Mouse (Mus musculus): ENCODE data around the gene Rasl12.

Rasl12 gene

GRCm38 (mm10) chr9:65392638-65393364 lies 5.5 kb upstream of the Rasl12 start:
- DNase-seq (ENCODE audit: low spot score): peak; percentile 32

DNA sequence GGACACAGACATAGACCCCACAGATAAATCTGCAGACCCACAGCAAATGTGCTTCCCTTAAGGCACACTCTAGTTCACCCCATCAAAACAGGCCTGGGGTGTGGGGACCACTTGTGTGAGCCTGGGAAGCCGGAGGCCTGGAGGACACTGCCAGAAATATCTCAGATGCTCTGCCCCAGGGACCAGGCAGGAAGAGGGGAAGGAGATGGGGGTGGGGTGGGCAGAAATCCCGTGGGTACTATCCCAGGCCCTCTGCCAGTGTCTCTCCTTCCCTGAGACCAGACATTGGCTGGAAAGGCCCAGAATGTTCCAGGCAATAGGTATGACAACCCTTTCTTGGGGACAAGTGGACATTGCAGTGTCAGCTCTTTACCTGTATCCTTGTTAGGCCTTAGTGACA lies 4.7 kb upstream of the Rasl12 start:
- no peak for DNase-seq (ENCODE audit: low spot score)

- DNase-seq (ENCODE audit: low spot score): no peak
Measured at GRCm38 (mm10) chr9:65394360-65394759, 3.9 kb upstream of the Rasl12 start.

DNA sequence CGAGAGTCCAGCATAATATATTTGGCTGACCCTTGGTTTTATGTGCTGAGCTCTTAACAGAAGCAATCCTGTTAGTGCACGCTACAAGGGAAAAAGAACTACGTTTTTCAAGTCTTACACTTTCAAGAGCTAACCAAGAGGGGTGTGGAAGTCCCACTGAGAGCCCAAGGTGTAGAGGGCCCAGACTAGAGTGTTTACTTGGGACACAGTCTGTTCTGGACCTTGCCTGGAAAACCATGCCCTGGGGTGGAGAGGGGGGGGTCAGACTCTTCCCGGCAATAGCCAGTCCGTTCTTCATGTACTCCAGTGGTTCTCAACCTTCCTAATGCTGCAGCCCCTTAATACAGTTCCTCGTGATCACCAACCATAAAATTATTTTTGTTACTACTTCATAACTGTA lies 1.6 kb downstream of the Rasl12 start:
- no peak for DNase-seq (ENCODE audit: low spot score)

- no peak for DNase-seq (ENCODE audit: low spot score)
Measured at GRCm38 (mm10) chr9:65404331-65405183, 6.3 kb downstream of the Rasl12 start.

DNA sequence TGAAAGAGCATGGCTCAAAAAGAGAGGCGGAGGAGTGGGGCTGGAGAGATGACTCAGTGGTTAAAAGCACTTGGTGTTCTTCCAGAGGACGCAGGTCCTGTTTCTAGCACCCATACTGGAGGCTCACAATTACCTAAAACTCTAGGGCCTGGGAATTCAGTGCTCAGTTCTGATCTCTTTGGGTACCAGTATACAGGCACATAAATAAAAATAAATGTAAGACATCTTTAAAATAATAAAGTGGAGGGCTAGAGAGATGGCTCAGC lies 6.8 kb downstream of the Rasl12 start:
- DNase-seq (ENCODE audit: low spot score): no peak

DNA sequence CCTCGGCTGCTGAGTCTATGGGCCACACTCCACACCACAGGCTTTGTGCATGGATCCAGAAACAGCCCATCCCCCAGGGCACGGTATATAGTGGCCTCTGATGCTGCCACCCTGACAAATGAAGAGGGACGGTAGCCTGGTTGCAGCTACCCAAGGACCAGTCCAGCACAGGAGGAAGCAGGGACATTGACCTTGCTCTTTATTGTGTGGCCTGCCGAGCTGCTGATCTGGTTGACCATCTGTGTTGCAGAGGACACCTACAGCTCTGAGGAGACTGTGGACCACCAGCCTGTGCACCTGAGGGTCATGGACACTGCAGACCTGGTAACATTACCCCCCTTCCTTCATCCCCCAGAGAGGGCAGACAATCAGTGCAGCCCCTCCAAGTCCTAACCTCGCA lies 9.0 kb downstream of the Rasl12 start:
- no peak for DNase-seq (ENCODE audit: low spot score)

GRCm38 (mm10) chr9:65407861-65408260 lies 9.6 kb downstream of the Rasl12 start:
- no peak for DNase-seq (ENCODE audit: low spot score)

- no peak for DNase-seq (ENCODE audit: low spot score)
Measured at GRCm38 (mm10) chr9:65408871-65409295, 10.6 kb downstream of the Rasl12 start.

GRCm38 (mm10) chr9:65410378-65410777 lies 12.1 kb downstream of the Rasl12 start:
- DNase-seq (ENCODE audit: low spot score): no peak

DNA sequence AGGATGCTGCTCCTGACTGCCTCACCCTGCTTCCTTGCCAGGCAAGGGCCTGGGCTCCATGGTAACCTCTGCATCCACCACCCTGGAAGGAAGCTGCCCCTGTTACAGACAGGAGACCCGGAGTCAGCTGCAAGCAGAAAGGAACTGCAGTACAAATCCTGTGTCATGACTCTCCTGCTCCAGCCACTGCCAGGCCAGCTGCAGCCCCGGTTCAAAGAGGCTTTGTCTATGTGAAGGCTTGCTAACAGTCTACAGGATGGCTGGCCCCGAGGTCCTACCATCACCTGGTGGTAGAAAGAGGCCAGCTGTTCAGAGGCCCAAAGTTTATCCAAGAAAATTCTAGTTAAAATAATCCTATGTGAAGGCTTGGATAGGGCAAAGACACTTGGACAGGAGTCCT lies 13.0 kb downstream of the Rasl12 start:
- DNase-seq (ENCODE audit: low spot score): no peak

DNA sequence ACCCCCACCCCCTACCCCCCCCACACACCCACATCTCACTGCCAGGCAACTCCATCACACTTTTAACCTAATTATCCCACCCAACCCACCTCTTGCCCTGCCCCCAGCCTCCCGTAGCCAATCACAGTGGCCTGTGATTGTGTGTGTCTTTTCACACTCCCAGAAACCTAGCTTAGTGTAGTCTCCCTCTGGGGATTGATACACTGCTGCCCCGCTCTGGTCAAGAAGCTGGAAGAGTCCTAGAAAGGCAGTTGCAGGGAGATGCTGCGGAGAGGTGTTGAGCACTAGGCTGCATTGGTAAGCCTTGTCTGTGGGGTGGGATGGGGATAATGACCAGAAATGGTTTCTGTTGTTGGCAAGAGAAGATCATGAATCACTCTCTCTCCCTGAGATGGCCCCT lies 19.4 kb downstream of the Rasl12 start:
- DNase-seq (ENCODE audit: low spot score): no peak

DNA sequence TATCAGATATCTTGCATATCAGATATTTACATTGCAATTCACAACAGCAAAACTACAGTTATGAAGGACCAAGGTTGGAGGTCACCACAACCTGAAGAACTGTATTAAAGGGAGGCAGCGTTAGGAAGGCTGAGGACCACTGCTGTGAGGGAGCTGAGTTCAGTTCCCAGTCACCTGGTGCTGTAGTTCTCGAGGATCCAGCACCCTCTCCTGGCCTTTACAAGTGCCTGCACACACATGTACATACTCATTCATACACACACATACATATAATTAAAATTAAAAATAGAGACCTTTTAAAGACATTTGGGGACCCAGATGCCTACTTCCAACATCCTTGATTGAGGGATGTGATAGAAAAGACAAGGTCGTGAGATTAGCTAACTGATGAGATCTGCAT lies 21.3 kb downstream of the Rasl12 start:
- DNase-seq (ENCODE audit: low spot score): no peak

DNA sequence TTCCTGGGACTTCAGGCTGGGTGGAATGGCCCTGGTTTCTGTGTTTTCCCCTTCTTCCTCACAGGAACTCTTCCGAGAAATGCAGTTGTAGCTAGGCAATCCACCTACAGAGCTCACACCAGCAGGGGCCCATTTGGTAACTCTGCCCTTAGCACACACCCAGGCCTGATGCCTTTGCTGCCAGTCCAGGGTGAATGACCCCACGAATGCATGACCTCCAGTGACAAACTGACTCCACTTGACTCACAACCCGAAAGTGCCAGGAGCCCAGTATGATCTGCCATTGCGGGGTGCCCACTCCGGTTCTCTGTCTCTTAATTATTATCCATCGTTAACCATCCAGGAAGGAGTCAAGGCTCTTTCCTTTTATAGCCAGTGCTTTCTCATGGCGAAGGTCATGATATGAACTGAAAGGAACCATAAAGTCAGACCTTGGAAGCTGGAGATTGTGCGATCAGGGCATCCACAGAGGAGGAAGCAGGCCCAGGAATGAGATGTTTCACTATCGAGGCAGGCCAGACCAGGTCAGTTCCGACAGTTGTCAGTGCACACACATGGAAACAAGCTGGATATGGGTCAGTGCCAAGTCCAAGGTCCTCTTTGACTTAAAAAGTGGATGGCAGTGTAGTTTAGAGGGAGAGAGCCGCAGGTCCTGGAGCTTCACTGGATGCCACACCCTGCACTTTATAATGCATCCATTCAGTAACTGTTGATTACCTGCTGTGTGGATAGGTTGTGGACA lies 24.6 kb downstream of the Rasl12 start, which contains the start of gene Slc51b:
Gene Slc51b, minus strand, starts transcription at position 196 of the 742 bp plus-strand sequence.
- no peak for DNase-seq (ENCODE audit: low spot score)

DNA sequence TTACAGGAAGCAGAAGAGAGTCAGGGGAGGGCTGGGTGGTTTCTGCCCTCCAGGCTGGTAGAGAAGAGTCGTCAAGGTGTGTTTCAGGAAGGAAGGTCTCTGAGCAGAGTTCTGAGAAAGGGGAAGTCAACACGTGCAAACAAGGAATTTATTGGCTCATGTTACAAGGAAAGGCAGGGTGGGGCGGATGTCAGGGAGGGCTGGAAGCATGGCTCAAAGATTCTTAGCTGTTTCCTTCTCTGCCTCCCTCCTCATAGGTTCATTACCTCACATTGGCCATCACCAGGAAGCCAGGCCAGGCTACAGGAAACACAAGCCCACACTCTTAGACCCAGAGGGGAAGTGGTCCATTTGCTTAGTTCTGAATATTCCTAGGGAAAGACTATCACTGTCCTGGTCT lies 26.1 kb downstream of the Rasl12 start:
- no peak for DNase-seq (ENCODE audit: low spot score)

GRCm38 (mm10) chr9:65427511-65427910 lies 29.2 kb downstream of the Rasl12 start:
- DNase-seq (ENCODE audit: low spot score): no peak

GRCm38 (mm10) chr9:65428003-65428402 lies 29.7 kb downstream of the Rasl12 start:
- no peak for DNase-seq (ENCODE audit: low spot score)

DNA sequence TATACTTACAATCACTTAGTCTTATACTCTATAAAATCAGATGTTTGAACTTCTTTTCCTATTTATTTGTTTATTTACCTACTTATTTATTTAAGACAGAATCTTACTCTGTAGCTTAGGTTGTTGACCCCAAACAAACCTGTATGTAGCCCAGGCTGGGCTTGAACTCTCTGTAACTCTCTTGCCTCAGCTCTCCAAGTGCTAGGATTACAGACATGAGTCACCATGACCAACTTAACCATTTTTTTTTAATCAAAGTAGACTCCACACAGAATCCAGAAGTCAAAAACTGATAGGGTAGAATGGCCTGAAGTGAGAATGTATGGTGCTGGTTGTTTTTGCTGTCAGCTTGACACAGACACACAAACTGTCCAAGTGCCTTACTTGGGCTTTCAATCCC lies 32.1 kb downstream of the Rasl12 start:
- no peak for DNase-seq (ENCODE audit: low spot score)

DNA sequence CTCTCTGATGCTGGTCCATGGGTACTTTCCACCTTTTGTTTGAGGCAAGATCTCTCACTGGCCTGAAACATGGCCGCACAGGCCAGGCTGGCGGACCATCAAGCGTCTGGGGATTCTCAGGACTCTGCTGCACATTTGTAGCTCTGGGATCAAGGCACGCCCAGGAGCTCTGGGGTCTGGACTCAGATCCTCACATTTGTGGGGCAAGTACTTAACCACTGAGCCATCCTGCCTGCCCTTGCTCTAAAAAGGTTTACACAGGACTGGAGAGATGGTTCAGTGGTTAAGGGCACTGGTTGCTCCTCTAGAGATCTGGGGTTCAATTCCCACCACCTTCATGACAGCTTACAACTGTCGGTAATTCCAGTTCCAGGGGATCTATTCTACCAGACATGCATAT lies 32.6 kb downstream of the Rasl12 start:
- no peak for DNase-seq (ENCODE audit: low spot score)

DNA sequence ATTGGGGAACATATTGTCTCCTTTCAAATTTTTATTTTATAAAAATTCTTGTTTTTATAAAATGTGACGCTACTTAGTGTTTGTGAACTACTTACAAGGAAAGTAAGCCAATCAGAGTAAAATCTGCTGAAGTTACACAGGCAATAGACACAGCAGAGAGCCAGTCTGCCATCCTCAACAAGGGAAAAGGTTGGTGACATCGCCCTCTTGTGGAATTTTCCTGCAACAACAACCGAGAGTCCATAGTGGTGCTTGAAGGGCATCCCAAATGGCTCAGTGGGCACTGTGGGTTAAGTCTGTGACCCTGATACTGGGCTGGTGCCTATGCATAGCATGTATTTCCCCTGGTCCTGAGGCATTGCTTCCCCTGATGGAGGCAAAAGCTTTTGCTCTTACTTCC lies 33.9 kb downstream of the Rasl12 start:
- peak; percentile 51 for DNase-seq (ENCODE audit: low spot score)

DNA sequence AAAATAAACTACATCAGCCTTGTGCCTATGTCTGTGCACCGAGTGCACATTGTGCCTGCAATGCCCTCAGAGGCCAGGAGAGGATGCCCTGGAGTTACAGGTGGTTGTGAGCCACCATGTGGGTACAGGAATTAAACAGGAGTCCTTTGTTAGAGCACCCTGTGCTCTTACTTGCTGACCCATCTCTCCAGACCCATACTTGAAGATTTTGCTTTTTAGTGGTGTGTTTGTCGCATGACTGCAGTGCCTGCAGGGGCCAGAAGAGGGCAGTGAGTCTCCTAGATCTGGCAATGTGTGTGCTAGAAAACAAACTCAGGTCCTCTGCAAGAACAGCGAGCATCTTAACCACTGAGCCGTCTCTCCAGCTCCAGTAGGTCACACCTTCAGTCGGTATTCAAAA lies 35.8 kb downstream of the Rasl12 start:
- DNase-seq (ENCODE audit: low spot score): peak; percentile 48

DNA sequence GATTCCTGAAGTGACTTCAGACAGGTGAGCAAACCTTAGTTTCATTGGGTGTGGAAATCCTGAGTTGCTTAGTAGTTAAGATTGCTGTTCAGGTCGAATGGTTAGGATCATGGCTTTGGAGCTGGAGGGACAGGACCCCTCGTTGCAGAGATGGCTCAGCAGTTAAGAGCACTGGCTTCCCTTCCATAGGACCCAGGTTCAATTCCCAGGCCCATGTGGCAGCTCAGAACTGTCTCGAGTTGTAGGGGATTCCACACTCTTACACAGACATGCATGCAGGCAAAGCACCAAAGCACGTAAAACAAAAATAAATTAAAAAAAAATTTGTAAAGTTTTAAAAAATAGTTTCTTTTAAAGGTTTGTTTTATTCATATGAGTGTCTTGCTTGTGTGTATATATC lies 36.9 kb downstream of the Rasl12 start:
- no peak for DNase-seq (ENCODE audit: low spot score)

Measured in spleen, adult 12 weeks (tissue).